Mouse (Mus musculus) bone marrow macrophage, adult 2 months (primary cell): ENCODE results near the gene Clec4b2. TPM values are rescaled to one million over a fixed set of nuclear protein-coding genes. Genes with fewer than 3 reads are reported as not detected.
"Not testable (repeated sequence)": the region's sequence is repeated elsewhere in the genome, so short reads cannot be mapped to it uniquely, and the experiment has no call there.

Experiments
- H3K27ac ChIP-seq: 2 replicates; pipeline ENCODE4 v1.5.1; 2012; ENCODE audit warnings: low read depth, low read length; ENCODE audit not compliant: insufficient read depth
- H3K4me1 ChIP-seq: 2 replicates; pipeline ENCODE4 v1.6.1; 2012; ENCODE audit warnings: low read length; ENCODE audit not compliant: control insufficient read depth, insufficient read depth
- H3K4me3 ChIP-seq: 2 replicates; pipeline ENCODE4 v1.5.1; 2012; ENCODE audit warnings: mild to moderate bottlenecking, low read length, moderate library complexity; ENCODE audit not compliant: insufficient read depth
- CTCF ChIP-seq: IDR thresholded peaks from 2 replicates; pipeline ENCODE4 v1.5.1; 2012; ENCODE audit warnings: low read depth, mild to moderate bottlenecking, low read length, moderate library complexity
- POLR2A ChIP-seq: IDR thresholded peaks from 2 replicates; pipeline ENCODE4 v1.6.1; 2012; ENCODE audit warnings: mild to moderate bottlenecking, low read depth, low read length, borderline replicate concordance
- polyA plus RNA-seq: library from polyadenylated mRNA; stranded (reverse); fragments of >200 nt; gene quantifications from 2 replicates; pipeline ENCODE4 v1.2.4, GENCODE M21; 2012; ENCODE audit not compliant: missing spikeins, insufficient read depth, insufficient read length

Gene Clec4b2
- not detected in 2 replicates for polyA plus RNA-seq

- TF ChIP-seq POLR2A = no peak
- TF ChIP-seq CTCF = no peak
- Histone ChIP-seq H3K4me3 (no peak within 1 kb of the TSS), H3K4me1 (peaks cover 30% of the 10 kb centered on the region), H3K27ac (no peak within 1 kb of the TSS)
Observed at GRCm38 (mm10) chr6:123172593-123172992, at the start of gene Clec4b2. TSS of gene Clec4b2 (plus strand) at chr6:123172893.

DNA sequence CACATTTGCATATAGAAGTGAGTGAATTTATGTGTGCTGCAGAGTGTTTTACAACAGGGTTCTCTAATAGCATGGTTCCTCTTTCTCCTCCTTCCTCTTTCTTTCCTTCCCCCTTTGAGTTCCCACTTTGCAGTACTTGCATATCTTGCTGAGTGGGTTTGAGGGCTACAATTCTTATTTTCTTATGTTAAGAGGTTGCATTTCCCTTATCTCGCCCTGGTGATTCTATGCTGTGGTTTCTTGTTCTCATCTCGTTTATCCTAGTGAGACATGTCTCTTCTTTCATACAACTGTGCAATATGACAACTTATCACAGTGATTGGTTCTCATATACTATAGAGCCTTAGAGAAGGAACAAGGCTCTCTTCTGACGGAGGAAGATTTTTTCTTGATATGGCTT is 49.5 kb upstream of the Clec4b2 start:
- peaks cover 18% of the 10 kb centered on the region for H3K4me1 ChIP-seq
- H3K4me3 ChIP-seq = peak overlapping the region; percentile 39
- H3K27ac ChIP-seq = peak overlapping the region; percentile 96
- no peak for TF ChIP-seq CTCF
- no peak for TF ChIP-seq POLR2A

DNA sequence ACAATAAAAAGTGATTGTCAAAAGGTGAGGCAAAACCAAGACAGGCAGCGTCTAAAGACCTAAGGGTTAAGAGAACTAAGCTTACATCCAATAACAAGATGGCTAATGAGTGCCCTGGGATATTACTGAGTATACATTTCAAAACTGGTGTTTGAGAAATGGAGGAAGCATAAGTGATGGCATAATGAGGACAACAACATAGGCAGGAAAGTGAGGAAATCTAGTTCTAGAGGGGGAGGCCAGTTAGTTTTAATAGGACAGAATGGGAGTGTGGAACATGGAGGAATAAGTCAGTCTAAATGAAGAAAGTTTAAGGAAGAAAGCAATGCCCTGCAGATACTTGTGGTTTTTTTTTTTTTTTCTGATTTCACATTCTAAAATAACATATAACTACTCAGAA is 45.5 kb upstream of the Clec4b2 start:
- peaks cover 10% of the 10 kb centered on the region for H3K4me1 ChIP-seq
- TF ChIP-seq CTCF (no peak), POLR2A (no peak)
- no peak overlapping the region for H3K27ac ChIP-seq
- H3K4me3 ChIP-seq = no peak overlapping the region

- not testable (repeated sequence) for H3K27ac ChIP-seq, H3K4me1 ChIP-seq, H3K4me3 ChIP-seq
Observed at GRCm38 (mm10) chr6:123137766-123138526, 34.7 kb upstream of the Clec4b2 start.

GRCm38 (mm10) chr6:123170106-123170505 is 2.6 kb upstream of the Clec4b2 start:
- peaks cover 24% of the 10 kb centered on the region for H3K4me1 ChIP-seq
- TF ChIP-seq POLR2A (no peak), CTCF (no peak)
- H3K4me3 ChIP-seq = no peak overlapping the region
- peak overlapping the region; percentile 89 for H3K27ac ChIP-seq

GRCm38 (mm10) chr6:123171040-123171439 is 1.7 kb upstream of the Clec4b2 start:
- no peak overlapping the region for H3K4me3 ChIP-seq
- peak overlapping the region; percentile 89 for H3K27ac ChIP-seq
- H3K4me1 ChIP-seq = peaks cover 30% of the 10 kb centered on the region
- no peak for TF ChIP-seq CTCF
- TF ChIP-seq POLR2A = no peak

- H3K4me1 ChIP-seq = peaks cover 20% of the 10 kb centered on the region
- TF ChIP-seq CTCF = no peak
- no peak for TF ChIP-seq POLR2A
- H3K27ac ChIP-seq = peak overlapping the region; percentile 68
- H3K4me3 ChIP-seq = no peak overlapping the region
Observed at GRCm38 (mm10) chr6:123175549-123175948, 2.9 kb downstream of the Clec4b2 start.

- H3K4me1 ChIP-seq, H3K4me3 ChIP-seq, H3K27ac ChIP-seq: not testable (repeated sequence)
- peak; percentile 58; the same call in 1 of the 2 replicates for TF ChIP-seq CTCF
Observed at GRCm38 (mm10) chr6:123184862-123185261, 12.2 kb downstream of the Clec4b2 start.

DNA sequence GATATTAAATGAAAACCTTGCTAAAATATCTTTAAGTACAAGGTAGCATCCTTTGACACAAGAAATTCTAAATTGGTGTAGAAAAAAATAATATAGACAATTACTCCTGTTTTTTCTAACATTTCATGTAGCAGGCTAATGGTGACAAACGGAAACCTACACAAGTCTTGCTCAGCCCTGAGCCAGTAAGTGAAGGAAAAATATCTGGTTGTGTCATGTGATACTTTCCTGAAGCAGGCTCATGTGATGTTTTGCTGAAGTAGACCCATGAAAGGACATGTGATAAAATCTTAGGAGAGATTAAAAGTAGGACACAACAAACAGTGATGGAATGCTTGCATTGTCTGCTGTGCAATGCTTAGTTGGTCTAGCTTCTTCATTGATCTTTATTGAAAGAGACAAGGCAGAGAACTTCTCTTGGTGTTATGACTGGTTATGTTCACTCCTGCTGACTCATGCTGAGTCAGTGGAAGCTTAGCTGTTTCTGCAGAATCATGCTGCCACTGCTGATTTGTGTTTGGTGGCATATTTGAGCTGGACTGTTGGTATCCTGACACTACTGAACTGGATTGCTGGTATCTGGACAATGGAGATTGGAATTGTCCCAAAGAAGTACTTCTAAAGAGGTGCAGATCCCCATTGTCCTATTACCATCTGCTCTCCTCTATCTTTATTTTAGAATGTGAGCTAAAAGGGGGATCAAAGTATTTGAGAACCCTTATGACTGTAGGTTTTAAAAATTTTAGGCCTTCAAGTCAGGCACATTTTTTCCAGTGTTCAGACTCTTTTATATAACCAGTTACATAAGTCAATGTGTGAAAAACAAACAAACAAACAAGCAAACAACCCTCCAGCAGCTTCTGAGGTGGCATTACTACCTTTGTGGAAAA is 34.7 kb downstream of the Clec4b2 start:
- Histone ChIP-seq H3K4me1 (no peaks in the 10 kb centered on the region), H3K27ac (peak overlapping the region; percentile 2; the same call in 1 of the 2 replicates), H3K4me3 (no peak overlapping the region)
- no peak for TF ChIP-seq CTCF
- TF ChIP-seq POLR2A = no peak

GRCm38 (mm10) chr6:123208077-123208439 is 35.4 kb downstream of the Clec4b2 start:
- H3K4me1 ChIP-seq, H3K27ac ChIP-seq, H3K4me3 ChIP-seq: not testable (repeated sequence)

DNA sequence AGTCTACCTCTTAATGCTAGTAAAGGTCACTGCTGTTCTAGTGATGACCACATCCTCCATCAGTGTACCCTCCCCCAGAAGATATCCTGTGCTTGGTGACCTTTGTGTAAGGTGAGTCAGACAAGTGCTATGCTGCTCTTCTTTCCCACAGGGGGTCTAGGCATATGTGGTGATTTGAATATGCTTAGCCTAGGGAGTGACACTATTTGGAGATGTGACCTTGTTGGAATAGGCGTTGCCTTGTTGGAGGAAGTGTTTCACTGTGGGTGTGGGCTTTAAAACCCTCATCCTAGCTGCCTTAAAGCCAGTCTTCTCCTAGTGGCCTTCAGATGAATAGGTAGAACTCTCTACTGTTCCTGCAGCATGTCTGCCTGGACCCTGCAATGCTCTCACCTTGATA is 39.0 kb downstream of the Clec4b2 start:
- H3K27ac ChIP-seq = no peak overlapping the region
- no peak overlapping the region for H3K4me3 ChIP-seq
- no peaks in the 10 kb centered on the region for H3K4me1 ChIP-seq
- TF ChIP-seq CTCF (no peak), POLR2A (no peak)
